Mouse (Mus musculus) liver, embryonic 15.5 days (tissue): Measurements from ENCODE around the gene Trim17. TPM values are rescaled to one million over a fixed set of nuclear protein-coding genes. Genes with fewer than 3 reads are reported as not detected.

ENCODE experiments used
- ATAC-seq: fragments of 200-750 bp; cut with Nextera tagmentation; 2 replicates; pipeline ENCODE4 v1.8.0; 2017; ENCODE audit warnings: moderate number of reproducible peaks, mild to moderate bottlenecking, moderate library complexity; ENCODE audit not compliant: insufficient read depth
- H3K27ac ChIP-seq: fragments of 300-500 bp; sonication (generic); replicated peaks from 2 replicates; pipeline ENCODE4 v1.5.1; 2015; ENCODE audit warnings: mild to moderate bottlenecking, inconsistent platforms
- H3K27me3 ChIP-seq: fragments of 300-500 bp; sonication (generic); 2 replicates; pipeline ENCODE4 v1.6.1; 2015; ENCODE audit warnings: mild to moderate bottlenecking, inconsistent platforms
- H3K36me3 ChIP-seq: fragments of 300-500 bp; sonication (generic); replicated peaks from 2 replicates; pipeline ENCODE4 v1.6.1; 2015; ENCODE audit warnings: moderate library complexity, mild to moderate bottlenecking, inconsistent platforms
- H3K4me1 ChIP-seq: fragments of 300-500 bp; sonication (generic); replicated peaks from 2 replicates; pipeline ENCODE4 v1.6.1; 2015; ENCODE audit warnings: inconsistent platforms
- H3K4me2 ChIP-seq: fragments of 300-500 bp; sonication (generic); 2 replicates; pipeline ENCODE4 v1.6.1; 2015; ENCODE audit warnings: moderate library complexity, mild to moderate bottlenecking, inconsistent platforms
- H3K4me3 ChIP-seq: fragments of 300-500 bp; sonication (generic); replicated peaks from 2 replicates; pipeline ENCODE4 v1.5.1; 2015; ENCODE audit warnings: mild to moderate bottlenecking, inconsistent platforms
- H3K9ac ChIP-seq: fragments of 300-500 bp; sonication (generic); 2 replicates; pipeline ENCODE4 v1.6.1; 2015; ENCODE audit warnings: moderate library complexity, mild to moderate bottlenecking, inconsistent platforms
- H3K9me3 ChIP-seq: fragments of 300-500 bp; sonication (generic); replicated peaks from 2 replicates; pipeline ENCODE4 v1.6.1; 2016; ENCODE audit warnings: inconsistent platforms
- WGBS: fragments of 180-500 bp; shearing (Covaris S2); methylation state at CpG from one replicate; pipeline ENCODE4 v1.1.7; 2015; ENCODE audit warnings: mixed read lengths; ENCODE audit not compliant: insufficient replicate concordance; 5-methylcytosine and 5-hydroxymethylcytosine counted together
- polyA plus RNA-seq: library from polyadenylated mRNA; unstranded; fragments of >200 nt; fragmentation: Nextera tagmentation; extraction: Ambion mirVana; gene quantifications from 2 replicates; pipeline ENCODE4 v1.2.1, GENCODE M21; 2015

Gene Trim17
- polyA plus RNA-seq, 1 experiment from 2014 or later, result 0.06 TPM

GRCm38 (mm10) chr11:58958536-58958935 is 4.1 kb downstream of the Trim17 start:
- no peak for ATAC-seq
- Histone ChIP-seq H3K36me3 (peaks cover 28% of the 10 kb centered on the region), H3K4me3 (peak overlapping the region; percentile 75), H3K27me3 (peaks cover 25% of the 10 kb centered on the region), H3K9ac (peak overlapping the region; percentile 70; the same call in 1 of the 2 replicates), H3K9me3 (no peaks in the 10 kb centered on the region), H3K27ac (peak overlapping the region; percentile 100), H3K4me1 (peaks cover 56% of the 10 kb centered on the region), H3K4me2 (peak overlapping the region; percentile 95)
- 71% methylated on average over 6 of the region's 6 CpGs for WGBS

- Histone ChIP-seq H3K27ac (peak overlapping the region; percentile 100), H3K36me3 (peaks cover 28% of the 10 kb centered on the region), H3K9ac (peak overlapping the region; percentile 70), H3K9me3 (no peaks in the 10 kb centered on the region), H3K4me2 (peak overlapping the region; percentile 95), H3K4me1 (peaks cover 59% of the 10 kb centered on the region), H3K4me3 (peak overlapping the region; percentile 75), H3K27me3 (peaks cover 33% of the 10 kb centered on the region)
- ATAC-seq, result no peak
- 16% methylated on average over 15 of the region's 15 CpGs for WGBS
Measured at GRCm38 (mm10) chr11:58959186-58959825, 4.8 kb downstream of the Trim17 start.

- peak overlapping the region; percentile 75 for H3K4me3 ChIP-seq
- peak overlapping the region; percentile 95 for H3K4me2 ChIP-seq
- peak overlapping the region; percentile 100 for H3K27ac ChIP-seq
- ATAC-seq, result peak; percentile 90
- H3K9me3 ChIP-seq, result no peaks in the 10 kb centered on the region
- peak overlapping the region; percentile 70 for H3K9ac ChIP-seq
- H3K4me1 ChIP-seq, result peaks cover 65% of the 10 kb centered on the region
- H3K27me3 ChIP-seq, result peaks cover 33% of the 10 kb centered on the region
- H3K36me3 ChIP-seq, result peaks cover 28% of the 10 kb centered on the region
- WGBS, result 1% methylated on average over 40 of the region's 40 CpGs
Measured at GRCm38 (mm10) chr11:58959921-58960465, 5.5 kb downstream of the Trim17 start.

- peaks cover 72% of the 10 kb centered on the region for H3K4me1 ChIP-seq
Measured at GRCm38 (mm10) chr11:58961364-58962177, 7.1 kb downstream of the Trim17 start.

GRCm38 (mm10) chr11:58963543-58963942 is 9.1 kb downstream of the Trim17 start:
- Histone ChIP-seq H3K9ac (no peak overlapping the region), H3K27me3 (peaks cover 33% of the 10 kb centered on the region), H3K4me3 (no peak overlapping the region), H3K9me3 (no peaks in the 10 kb centered on the region), H3K4me1 (peaks cover 57% of the 10 kb centered on the region), H3K4me2 (no peak overlapping the region), H3K36me3 (peaks cover 2% of the 10 kb centered on the region; the same call in 1 of the 2 replicates), H3K27ac (no peak overlapping the region)
- ATAC-seq, result no peak
- 37% methylated on average over 17 of the region's 17 CpGs for WGBS

More at GRCm38 (mm10) chr11:58961364-58962177, 7.1 kb downstream of the Trim17 start:
- no peak overlapping the region for H3K27ac ChIP-seq
- no peak overlapping the region for H3K9ac ChIP-seq
- H3K4me3 ChIP-seq, result no peak overlapping the region
- ATAC-seq, result no peak
- no peaks in the 10 kb centered on the region for H3K9me3 ChIP-seq
- WGBS, result 57% methylated on average over 50 of the region's 50 CpGs
- peaks cover 33% of the 10 kb centered on the region for H3K27me3 ChIP-seq
- H3K36me3 ChIP-seq, result peaks cover 21% of the 10 kb centered on the region
- no peak overlapping the region for H3K4me2 ChIP-seq

- H3K27ac ChIP-seq, result no peak overlapping the region
- no peaks in the 10 kb centered on the region for H3K9me3 ChIP-seq
- H3K4me1 ChIP-seq, result peaks cover 58% of the 10 kb centered on the region
- H3K4me3 ChIP-seq, result no peak overlapping the region
- no peak overlapping the region for H3K4me2 ChIP-seq
- H3K9ac ChIP-seq, result no peak overlapping the region
- ATAC-seq, result no peak
- H3K27me3 ChIP-seq, result peaks cover 33% of the 10 kb centered on the region
- no peaks in the 10 kb centered on the region for H3K36me3 ChIP-seq
- 69% methylated on average over 7 of the region's 7 CpGs for WGBS
Measured at GRCm38 (mm10) chr11:58964216-58964615, 9.7 kb downstream of the Trim17 start.

GRCm38 (mm10) chr11:58965001-58965760 is 10.7 kb downstream of the Trim17 start:
- ATAC-seq, result no peak
- Histone ChIP-seq H3K9me3 (no peaks in the 10 kb centered on the region), H3K4me2 (no peak overlapping the region), H3K27me3 (peaks cover 33% of the 10 kb centered on the region), H3K36me3 (0 out of 2 replicates have a peak, but pooled peaks cover 2% of the 10 kb centered on the region), H3K27ac (no peak overlapping the region), H3K4me3 (no peak overlapping the region), H3K9ac (no peak overlapping the region), H3K4me1 (peaks cover 57% of the 10 kb centered on the region)
- WGBS, result 38% methylated on average over 12 of the region's 12 CpGs

- Histone ChIP-seq H3K4me3 (no peak overlapping the region), H3K27ac (no peak overlapping the region), H3K4me2 (no peak overlapping the region), H3K4me1 (peaks cover 49% of the 10 kb centered on the region), H3K9me3 (no peaks in the 10 kb centered on the region), H3K9ac (no peak overlapping the region), H3K36me3 (peaks cover 14% of the 10 kb centered on the region; the same call in 1 of the 2 replicates), H3K27me3 (peaks cover 20% of the 10 kb centered on the region)
- 81% methylated on average over 1 of the region's 1 CpGs for WGBS
- ATAC-seq, result no peak
Measured at GRCm38 (mm10) chr11:58967346-58967745, 12.9 kb downstream of the Trim17 start.

- Histone ChIP-seq H3K36me3 (peaks cover 14% of the 10 kb centered on the region; the same call in 1 of the 2 replicates), H3K4me2 (no peak overlapping the region), H3K27ac (no peak overlapping the region), H3K9ac (no peak overlapping the region), H3K4me1 (peaks cover 45% of the 10 kb centered on the region), H3K27me3 (peaks cover 8% of the 10 kb centered on the region), H3K9me3 (no peaks in the 10 kb centered on the region), H3K4me3 (no peak overlapping the region)
- 50% methylated on average over 7 of the region's 7 CpGs for WGBS
- peak; percentile 19; the same call in 1 of the 2 replicates for ATAC-seq
Measured at GRCm38 (mm10) chr11:58968551-58968950, 14.1 kb downstream of the Trim17 start.

GRCm38 (mm10) chr11:58969027-58969426 is 14.5 kb downstream of the Trim17 start:
- 77% methylated on average over 8 of the region's 8 CpGs for WGBS
- Histone ChIP-seq H3K27me3 (peaks cover 3% of the 10 kb centered on the region; the same call in 1 of the 2 replicates), H3K9ac (no peak overlapping the region), H3K36me3 (peaks cover 14% of the 10 kb centered on the region; the same call in 1 of the 2 replicates), H3K4me1 (peaks cover 43% of the 10 kb centered on the region), H3K4me2 (no peak overlapping the region), H3K27ac (no peak overlapping the region), H3K4me3 (no peak overlapping the region), H3K9me3 (no peaks in the 10 kb centered on the region)
- no peak for ATAC-seq
